Mouse (Mus musculus) adipocyte (in vitro differentiated cells): ENCODE measurements at regions not wholly inside any gene's neighbourhood (a gene's known extent, or its start where the extent isn't known, plus 50 kb on each side); places are given as distances from the start of the nearest gene placed in this dataset.
"Not testable (repeated sequence)": the region's sequence is repeated elsewhere in the genome, so short reads cannot be mapped to it uniquely, and the experiment has no call there.

Source experiments
- DNase-seq: peaks from one replicate; pipeline ENCODE4 v3.0.0-alpha.2; 2016; ENCODE audit warnings: low spot score

GRCm38 (mm10) chr13:65563303-65563702 is 50.8 kb downstream of the Gm10139 start:
- not testable (repeated sequence) for DNase-seq

- DNase-seq = not testable (repeated sequence)
Observed at GRCm38 (mm10) chr13:65586231-65586630, 73.8 kb downstream of the Gm10139 start.

- not testable (repeated sequence) for DNase-seq
Observed at GRCm38 (mm10) chr13:65620199-65620598, 107.7 kb downstream of the Gm10139 start.

GRCm38 (mm10) chr13:65650297-65650696 is 137.8 kb downstream of the Gm10139 start:
- peak; percentile 5 for DNase-seq

- peak; percentile 1 for DNase-seq
Observed at GRCm38 (mm10) chr13:65659865-65660264, 147.4 kb downstream of the Gm10139 start.
